Mouse (Mus musculus): ENCODE measurements around the gene Nr2c2. TPM values are rescaled to one million over a fixed set of nuclear protein-coding genes. Genes with fewer than 3 reads are reported as not detected.

Nr2c2 gene
- polyA plus RNA-seq, 1 experiment from 2014 or later, result 16.1 TPM

DNA sequence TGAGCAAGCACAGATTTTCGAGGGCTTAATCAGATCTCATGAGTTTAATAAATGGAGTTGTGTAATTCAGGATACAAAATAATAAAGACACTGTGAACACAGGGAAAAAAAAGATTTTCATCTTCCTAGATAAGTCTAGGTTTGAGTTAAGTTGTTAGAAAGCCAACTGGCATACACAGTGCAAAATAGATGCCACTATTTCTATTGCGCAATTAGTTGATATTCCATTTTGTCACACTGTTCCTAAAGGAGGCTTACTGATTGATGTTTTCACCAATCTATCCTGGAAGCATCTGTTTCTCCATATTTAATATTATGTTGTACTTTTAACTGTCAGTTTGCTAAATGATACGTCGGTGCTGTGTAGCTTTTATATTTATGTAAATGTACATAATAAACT is 54.7 kb downstream of the Nr2c2 start:
- Histone ChIP-seq H3K9me3 (replicated peaks; ENCODE audit: control insufficient read depth, low read length) (no peaks in the 10 kb centered on the region), H3K4me2 (ENCODE audit: low read length) (no peak overlapping the region), H3K27ac (ENCODE audit: low read depth, low read length) (no peak overlapping the region), H3K27me3 (replicated peaks; ENCODE audit: control insufficient read depth, insufficient read depth, low read length) (no peaks in the 10 kb centered on the region), H3K36me3 (ENCODE audit: control insufficient read depth, insufficient read depth, low read length) (peaks cover 26% of the 10 kb centered on the region), H3K4me3 (ENCODE audit: low read depth, low read length) (no peak overlapping the region), H3K9ac (ENCODE audit: low read length) (no peak overlapping the region), H3K4me1 (ENCODE audit: control insufficient read depth, insufficient read depth, low read length) (no peaks in the 10 kb centered on the region)
- ATAC-seq, result no peak
- no peak for DNase-seq (ENCODE audit: low spot score)
- WGBS, result 89% methylated on average over 4 of the region's 4 CpGs

DNA sequence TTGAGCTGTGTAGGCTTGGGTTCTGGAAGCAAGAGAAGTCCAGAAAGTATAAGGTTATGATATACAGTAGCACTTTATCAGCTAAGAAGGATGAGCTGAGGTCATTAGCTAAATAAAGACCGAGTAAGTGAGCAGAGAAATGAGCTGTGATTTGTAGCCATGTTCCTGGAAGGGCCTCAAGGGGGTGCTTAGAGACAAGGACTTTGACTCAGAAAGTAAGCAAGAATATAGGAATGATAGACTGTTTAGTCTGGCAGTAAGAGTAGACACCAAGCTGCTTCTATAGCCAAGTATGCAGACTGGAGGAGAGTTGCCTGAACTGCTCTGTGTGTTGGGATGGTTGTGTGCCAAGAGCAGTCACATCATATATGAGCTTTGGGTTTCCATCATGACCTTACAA is 62.6 kb downstream of the Nr2c2 start:
- Histone ChIP-seq H3K27me3 (replicated peaks; ENCODE audit: control insufficient read depth, insufficient read depth, low read length) (no peaks in the 10 kb centered on the region), H3K4me1 (ENCODE audit: control insufficient read depth, insufficient read depth, low read length) (no peaks in the 10 kb centered on the region), H3K36me3 (ENCODE audit: control insufficient read depth, insufficient read depth, low read length) (peaks cover 86% of the 10 kb centered on the region), H3K4me3 (ENCODE audit: low read depth, low read length) (no peak overlapping the region), H3K9me3 (replicated peaks; ENCODE audit: control insufficient read depth, low read length) (no peaks in the 10 kb centered on the region), H3K4me2 (ENCODE audit: low read length) (no peak overlapping the region), H3K9ac (ENCODE audit: low read length) (no peak overlapping the region), H3K27ac (ENCODE audit: low read depth, low read length) (no peak overlapping the region)
- no peak for DNase-seq (ENCODE audit: low spot score)
- WGBS, result 86% methylated on average over 1 of the region's 1 CpGs
- ATAC-seq, result no peak

GRCm38 (mm10) chr6:92158801-92159200 is 67.6 kb downstream of the Nr2c2 start:
- Histone ChIP-seq H3K9ac (ENCODE audit: low read length) (no peak overlapping the region), H3K4me1 (ENCODE audit: control insufficient read depth, insufficient read depth, low read length) (no peaks in the 10 kb centered on the region), H3K9me3 (replicated peaks; ENCODE audit: control insufficient read depth, low read length) (no peaks in the 10 kb centered on the region), H3K27ac (ENCODE audit: low read depth, low read length) (no peak overlapping the region), H3K4me2 (ENCODE audit: low read length) (no peak overlapping the region), H3K4me3 (ENCODE audit: low read depth, low read length) (no peak overlapping the region), H3K27me3 (replicated peaks; ENCODE audit: control insufficient read depth, insufficient read depth, low read length) (no peaks in the 10 kb centered on the region), H3K36me3 (ENCODE audit: control insufficient read depth, insufficient read depth, low read length) (peaks cover 98% of the 10 kb centered on the region)
- DNase-seq (ENCODE audit: low spot score) (no peak), ATAC-seq (no peak)
- 95% methylated on average over 3 of the region's 3 CpGs for WGBS

- Histone ChIP-seq H3K4me3 (ENCODE audit: low read depth, low read length) (no peak overlapping the region), H3K36me3 (ENCODE audit: control insufficient read depth, insufficient read depth, low read length) (peaks cover 94% of the 10 kb centered on the region), H3K9ac (ENCODE audit: low read length) (no peak overlapping the region), H3K4me1 (ENCODE audit: control insufficient read depth, insufficient read depth, low read length) (no peaks in the 10 kb centered on the region), H3K27ac (ENCODE audit: low read depth, low read length) (no peak overlapping the region), H3K4me2 (ENCODE audit: low read length) (no peak overlapping the region), H3K27me3 (replicated peaks; ENCODE audit: control insufficient read depth, insufficient read depth, low read length) (no peaks in the 10 kb centered on the region), H3K9me3 (replicated peaks; ENCODE audit: control insufficient read depth, low read length) (no peaks in the 10 kb centered on the region)
- DNase-seq (ENCODE audit: low spot score) (no peak), ATAC-seq (no peak)
- 77% methylated on average over 1 of the region's 1 CpGs for whole genome bisulfite sequencing
Measured at GRCm38 (mm10) chr6:92162724-92163123, 71.5 kb downstream of the Nr2c2 start.

GRCm38 (mm10) chr6:92176450-92176849 is 85.3 kb downstream of the Nr2c2 start:
- ATAC-seq (no peak), DNase-seq (ENCODE audit: low spot score) (no peak)
- H3K36me3 ChIP-seq (ENCODE audit: control insufficient read depth, insufficient read depth, low read length), result peaks cover 65% of the 10 kb centered on the region
- H3K4me3 ChIP-seq (ENCODE audit: low read depth, low read length), result no peak overlapping the region
- H3K27me3 ChIP-seq (replicated peaks; ENCODE audit: control insufficient read depth, insufficient read depth, low read length), result no peaks in the 10 kb centered on the region
- no peak overlapping the region for H3K4me2 ChIP-seq (ENCODE audit: low read length)
- H3K27ac ChIP-seq (ENCODE audit: low read depth, low read length), result no peak overlapping the region
- no peaks in the 10 kb centered on the region for H3K9me3 ChIP-seq (replicated peaks; ENCODE audit: control insufficient read depth, low read length)
- no peaks in the 10 kb centered on the region for H3K4me1 ChIP-seq (ENCODE audit: control insufficient read depth, insufficient read depth, low read length)
- H3K9ac ChIP-seq (ENCODE audit: low read length), result no peak overlapping the region
- WGBS, result 97% methylated on average over 1 of the region's 1 CpGs

DNA sequence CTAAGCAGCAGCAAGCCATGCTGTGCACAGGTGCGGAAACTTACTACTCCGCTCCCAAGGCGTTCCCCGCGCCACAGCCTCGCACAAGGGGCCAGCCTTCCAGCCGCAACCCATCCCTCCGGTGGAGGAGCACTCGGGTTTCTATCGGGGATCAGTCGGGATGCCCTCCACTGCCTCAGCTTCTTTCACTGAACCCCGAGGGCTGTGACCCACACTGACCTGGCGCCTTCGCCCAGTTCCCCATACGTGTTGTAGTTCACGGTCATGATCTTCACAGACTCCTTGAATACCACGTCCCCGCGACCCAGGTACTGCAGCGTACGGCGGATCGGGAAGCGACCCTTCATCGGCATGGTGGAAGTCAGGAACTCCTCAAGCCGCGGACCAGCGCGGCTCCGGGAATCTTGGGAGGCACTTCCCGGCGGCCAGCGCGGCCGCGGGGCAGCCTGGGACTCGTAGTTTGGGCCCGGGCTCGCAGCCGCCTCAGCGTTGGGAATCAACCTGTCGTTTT is 92.5 kb downstream of the Nr2c2 start, which contains the start of gene Mrps25:
Mrps25 (minus strand) TSS at position 413 of the 511 bp plus-strand sequence.
- peaks cover 6% of the 10 kb centered on the region; the same call in 1 of the 2 replicates for H3K4me1 ChIP-seq (ENCODE audit: control insufficient read depth, insufficient read depth, low read length)
- H3K9ac ChIP-seq (ENCODE audit: low read length), result peak within 1 kb of the TSS; percentile 86
- peak within 1 kb of the TSS; percentile 83 for H3K4me2 ChIP-seq (ENCODE audit: low read length)
- ATAC-seq (peak; percentile 96), DNase-seq (ENCODE audit: low spot score) (peak; percentile 89)
- peak within 1 kb of the TSS; percentile 65; the same call in 1 of the 2 replicates for H3K27ac ChIP-seq (ENCODE audit: low read depth, low read length)
- under 1% methylated on average over 42 of the region's 42 CpGs for whole genome bisulfite sequencing
- no peaks in the 10 kb centered on the region for H3K27me3 ChIP-seq (replicated peaks; ENCODE audit: control insufficient read depth, insufficient read depth, low read length)
- peak within 1 kb of the TSS; percentile 84 for H3K4me3 ChIP-seq (ENCODE audit: low read depth, low read length)
- H3K9me3 ChIP-seq (replicated peaks; ENCODE audit: control insufficient read depth, low read length), result no peaks in the 10 kb centered on the region
- H3K36me3 ChIP-seq (ENCODE audit: control insufficient read depth, insufficient read depth, low read length), result peaks cover 30% of the 10 kb centered on the region

DNA sequence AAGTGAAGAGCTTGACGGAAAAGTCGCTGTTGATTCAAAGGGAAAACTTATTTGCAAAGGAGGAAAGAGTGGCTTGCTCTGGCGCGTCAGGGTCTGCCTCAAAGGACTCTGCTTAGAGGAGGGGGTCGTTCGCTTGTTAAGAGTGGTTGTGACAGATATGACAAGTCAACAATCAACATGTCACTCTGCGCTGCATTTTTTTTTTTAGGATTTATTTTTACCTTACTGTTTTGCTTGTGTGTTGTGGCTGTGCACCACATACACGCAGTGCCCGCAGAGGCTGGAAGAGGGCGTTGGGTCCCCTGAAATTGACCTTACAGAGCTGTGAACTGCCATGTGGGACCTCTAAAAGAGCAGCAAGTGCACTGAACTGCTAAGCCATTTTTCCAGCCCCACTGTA is 93.0 kb downstream of the Nr2c2 start:
- Histone ChIP-seq H3K36me3 (ENCODE audit: control insufficient read depth, insufficient read depth, low read length) (peaks cover 32% of the 10 kb centered on the region), H3K4me3 (ENCODE audit: low read depth, low read length) (peak overlapping the region; percentile 84), H3K4me1 (ENCODE audit: control insufficient read depth, insufficient read depth, low read length) (peaks cover 6% of the 10 kb centered on the region; the same call in 1 of the 2 replicates), H3K9ac (ENCODE audit: low read length) (peak overlapping the region; percentile 86), H3K27ac (ENCODE audit: low read depth, low read length) (peak overlapping the region; percentile 65; the same call in 1 of the 2 replicates), H3K4me2 (ENCODE audit: low read length) (peak overlapping the region; percentile 83), H3K9me3 (replicated peaks; ENCODE audit: control insufficient read depth, low read length) (no peaks in the 10 kb centered on the region), H3K27me3 (replicated peaks; ENCODE audit: control insufficient read depth, insufficient read depth, low read length) (no peaks in the 10 kb centered on the region)
- ATAC-seq (peak; percentile 78), DNase-seq (ENCODE audit: low spot score) (no peak)
- WGBS, result 8% methylated on average over 10 of the region's 10 CpGs

- no peak overlapping the region for H3K4me2 ChIP-seq (ENCODE audit: low read length)
- WGBS, result 95% methylated on average over 8 of the region's 8 CpGs
- no peak overlapping the region for H3K27ac ChIP-seq (ENCODE audit: low read depth, low read length)
- H3K27me3 ChIP-seq (replicated peaks; ENCODE audit: control insufficient read depth, insufficient read depth, low read length), result no peaks in the 10 kb centered on the region
- H3K36me3 ChIP-seq (ENCODE audit: control insufficient read depth, insufficient read depth, low read length), result peaks cover 70% of the 10 kb centered on the region
- ATAC-seq, result no peak
- no peaks in the 10 kb centered on the region for H3K4me1 ChIP-seq (ENCODE audit: control insufficient read depth, insufficient read depth, low read length)
- DNase-seq (ENCODE audit: low spot score), result no peak
- H3K4me3 ChIP-seq (ENCODE audit: low read depth, low read length), result no peak overlapping the region
- H3K9me3 ChIP-seq (replicated peaks; ENCODE audit: control insufficient read depth, low read length), result no peaks in the 10 kb centered on the region
- no peak overlapping the region for H3K9ac ChIP-seq (ENCODE audit: low read length)
Measured at GRCm38 (mm10) chr6:92199414-92199813, 108.2 kb downstream of the Nr2c2 start.

GRCm38 (mm10) chr6:92214055-92214772 is 123.0 kb downstream of the Nr2c2 start:
- H3K4me2 ChIP-seq (ENCODE audit: low read length), result peak overlapping the region; percentile 95
- peaks cover 6% of the 10 kb centered on the region; the same call in 1 of the 2 replicates for H3K36me3 ChIP-seq (ENCODE audit: control insufficient read depth, insufficient read depth, low read length)
- H3K9me3 ChIP-seq (replicated peaks; ENCODE audit: control insufficient read depth, low read length), result no peaks in the 10 kb centered on the region
- peak overlapping the region; percentile 93 for H3K9ac ChIP-seq (ENCODE audit: low read length)
- WGBS, result under 1% methylated on average over 48 of the region's 48 CpGs
- no peaks in the 10 kb centered on the region for H3K27me3 ChIP-seq (replicated peaks; ENCODE audit: control insufficient read depth, insufficient read depth, low read length)
- DNase-seq (ENCODE audit: low spot score) (no peak), ATAC-seq (peak; percentile 80)
- H3K4me3 ChIP-seq (ENCODE audit: low read depth, low read length), result peak overlapping the region; percentile 95
- peaks cover 9% of the 10 kb centered on the region for H3K4me1 ChIP-seq (ENCODE audit: control insufficient read depth, insufficient read depth, low read length)
- peak overlapping the region; percentile 84 for H3K27ac ChIP-seq (ENCODE audit: low read depth, low read length)

Data from forebrain, embryonic 14.5 days (tissue).